Mouse (Mus musculus) right cerebral cortex, adult 18-20 months (tissue): ENCODE results near the gene Camk1d.
"Not testable (repeated sequence)": the region's sequence is repeated elsewhere in the genome, so short reads cannot be mapped to it uniquely, and the experiment has no call there.

Source experiments
- DNase-seq: peaks from one replicate; pipeline ENCODE4 v3.0.0; 2022; ENCODE audit warnings: mixed read lengths

Gene Camk1d

DNA sequence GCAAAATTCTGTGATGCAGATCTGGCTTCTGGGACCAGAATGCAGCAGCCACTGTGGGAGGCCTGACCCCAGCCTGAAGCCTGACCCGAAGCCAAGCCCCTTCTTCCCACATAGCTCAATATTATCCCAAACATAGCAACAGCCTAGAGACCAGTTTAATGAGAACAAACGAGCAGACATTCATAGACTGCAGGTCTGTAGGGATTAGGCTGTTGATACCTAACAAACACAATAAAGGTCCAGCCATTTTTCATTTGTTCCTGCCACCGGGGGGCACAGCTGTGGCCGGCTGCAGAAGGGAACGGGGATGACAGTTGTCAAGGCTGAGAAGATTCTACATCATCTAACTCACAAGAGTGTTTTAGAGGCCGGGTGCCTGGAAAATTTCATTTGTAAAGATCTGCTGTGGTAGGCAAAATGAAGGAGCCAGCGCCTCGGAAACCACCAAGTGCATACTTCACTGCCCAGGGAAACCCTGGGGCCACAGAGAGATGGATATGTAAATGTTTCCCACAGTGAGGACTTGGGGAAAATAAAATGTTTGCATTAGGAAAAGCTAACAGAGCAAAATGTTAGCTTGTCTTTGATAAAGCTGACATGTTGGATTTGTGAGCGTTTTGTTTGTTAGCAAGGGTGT, 399.7 kb downstream of the Camk1d start:
- no peak for DNase-seq

DNA sequence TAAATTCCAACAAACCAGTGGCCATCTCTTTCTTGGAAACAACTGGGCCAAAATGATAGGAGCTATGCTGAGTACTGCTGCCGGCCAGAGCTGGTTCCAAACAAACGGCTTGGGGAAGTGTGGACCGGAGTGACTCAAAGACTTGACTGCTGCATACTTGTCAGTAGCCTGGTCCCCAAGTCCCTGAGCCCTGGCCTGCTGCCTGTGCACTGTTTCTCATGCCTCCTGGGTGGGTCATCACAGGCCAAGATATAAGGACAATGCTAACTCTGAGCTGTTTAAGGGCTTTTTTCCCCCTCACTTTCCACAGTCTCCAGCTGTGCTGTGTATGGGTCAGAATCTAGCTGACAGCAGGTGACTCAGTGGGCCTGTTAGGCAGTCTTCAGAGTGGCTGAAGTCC, 409.2 kb downstream of the Camk1d start:
- DNase-seq: no peak

DNA sequence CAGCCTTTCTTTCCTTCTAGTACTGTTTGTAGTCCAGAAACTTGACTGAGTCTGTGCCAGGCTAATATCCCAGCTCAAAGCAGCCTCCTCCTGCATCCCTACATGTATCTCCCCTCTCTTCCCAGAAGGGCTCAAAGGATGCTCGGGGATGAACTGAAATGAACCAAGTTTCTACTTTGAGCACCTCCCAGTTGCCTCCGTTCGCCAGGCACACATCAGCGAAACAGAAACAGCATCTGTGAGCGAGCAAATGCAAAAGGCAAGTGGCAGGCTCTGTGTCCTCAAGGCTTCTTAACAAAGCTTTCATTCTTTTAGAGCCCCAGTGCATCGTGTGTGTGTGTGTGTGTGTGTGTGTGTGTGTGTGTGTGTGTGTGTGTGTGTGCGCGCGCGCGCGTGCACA, 409.9 kb downstream of the Camk1d start:
- DNase-seq: no peak

DNA sequence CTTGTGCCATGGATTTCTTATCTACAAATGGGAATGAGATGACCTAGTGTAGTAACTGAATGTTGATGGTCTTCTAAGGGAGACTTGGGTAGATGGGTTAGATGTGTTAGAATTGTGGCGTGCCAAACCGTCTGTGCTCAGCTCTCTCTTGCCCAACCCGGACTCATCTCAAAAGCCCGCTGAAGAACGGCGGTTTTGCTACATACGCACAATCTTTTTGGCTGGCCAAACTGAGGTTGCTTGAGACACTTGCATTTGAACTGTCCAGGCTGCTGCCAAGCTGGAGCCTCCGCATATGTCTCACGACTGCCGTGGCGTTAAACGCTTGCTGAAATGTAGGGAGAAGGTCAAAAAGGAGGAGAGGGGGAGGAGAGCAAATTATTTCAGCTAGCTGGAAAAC, 413.0 kb downstream of the Camk1d start:
- no peak for DNase-seq

DNA sequence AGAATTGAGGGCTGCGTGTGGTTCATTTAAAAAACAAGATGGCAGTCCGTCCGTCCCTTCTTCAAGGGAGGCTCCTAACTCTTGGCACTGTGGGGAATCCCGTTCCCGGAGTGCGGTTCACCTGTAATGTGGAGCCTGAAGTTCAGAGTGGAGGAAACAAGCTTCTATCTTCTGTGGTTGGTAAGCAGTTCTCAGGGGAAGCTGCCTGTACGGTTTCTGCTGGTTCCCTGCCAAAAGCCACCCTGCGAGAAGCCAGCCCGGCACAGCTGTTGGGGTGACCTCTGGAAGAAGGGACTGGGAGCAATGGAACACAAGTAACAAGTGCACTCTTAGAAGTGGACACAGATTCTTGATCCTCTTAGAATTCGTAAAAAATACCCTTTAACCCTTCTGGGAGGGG, 416.2 kb downstream of the Camk1d start:
- DNase-seq: no peak

DNA sequence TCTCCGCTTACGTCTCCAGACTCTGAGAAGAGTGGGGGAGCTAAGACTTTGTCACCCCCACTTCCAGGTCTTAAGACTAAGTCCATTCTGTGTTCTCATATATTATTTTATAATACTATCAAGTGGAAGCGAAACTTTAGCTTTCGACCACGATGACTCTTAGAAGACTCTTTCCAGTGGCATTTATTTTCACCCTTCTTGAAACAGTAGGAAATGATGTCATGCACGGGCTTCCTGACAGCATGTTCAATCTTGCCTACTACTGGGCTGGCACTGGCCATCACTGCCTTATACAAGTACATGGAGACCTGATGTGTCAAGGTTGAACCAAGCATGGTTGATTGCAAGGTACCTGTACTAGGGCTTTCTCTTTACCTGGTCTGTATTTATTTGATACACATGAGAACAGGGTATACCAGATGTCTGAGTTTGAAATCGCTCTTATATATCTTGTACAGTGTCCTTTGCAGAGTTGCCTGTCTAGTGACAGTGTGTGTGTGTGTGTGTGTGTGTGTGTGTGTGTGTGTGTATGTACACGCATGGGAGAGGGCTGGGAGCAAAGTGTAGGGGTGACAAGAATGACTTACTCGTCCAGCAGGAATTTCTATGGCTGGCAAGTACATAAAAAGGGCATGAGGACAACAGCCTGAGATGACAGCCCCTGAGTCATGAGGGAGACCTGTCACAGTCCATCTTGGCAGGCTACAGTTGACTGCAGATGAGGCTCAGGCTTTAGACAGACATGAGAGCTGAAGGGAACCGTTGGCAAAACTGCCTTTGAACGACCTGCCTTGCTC, 417.4 kb downstream of the Camk1d start:
- no peak for DNase-seq

DNA sequence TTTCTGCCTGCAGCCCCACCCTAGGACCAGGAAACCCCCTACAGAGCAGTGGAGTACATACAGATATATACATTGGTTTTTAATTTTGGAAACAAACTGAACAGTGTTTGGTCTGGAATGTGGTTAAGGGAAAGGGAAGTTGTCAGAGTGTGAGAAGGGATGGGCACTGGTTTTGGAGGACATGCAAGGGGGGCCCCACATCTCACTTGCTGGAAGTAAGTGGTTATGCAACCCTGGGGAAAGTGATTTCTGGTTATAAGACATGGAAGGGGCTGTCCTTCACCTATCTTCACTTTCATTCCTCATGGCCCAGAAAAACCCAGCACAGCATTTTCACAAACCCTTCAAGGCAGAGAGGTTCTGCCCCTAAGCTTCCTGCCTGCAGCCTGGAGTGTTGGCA, 419.2 kb downstream of the Camk1d start:
- no peak for DNase-seq

DNA sequence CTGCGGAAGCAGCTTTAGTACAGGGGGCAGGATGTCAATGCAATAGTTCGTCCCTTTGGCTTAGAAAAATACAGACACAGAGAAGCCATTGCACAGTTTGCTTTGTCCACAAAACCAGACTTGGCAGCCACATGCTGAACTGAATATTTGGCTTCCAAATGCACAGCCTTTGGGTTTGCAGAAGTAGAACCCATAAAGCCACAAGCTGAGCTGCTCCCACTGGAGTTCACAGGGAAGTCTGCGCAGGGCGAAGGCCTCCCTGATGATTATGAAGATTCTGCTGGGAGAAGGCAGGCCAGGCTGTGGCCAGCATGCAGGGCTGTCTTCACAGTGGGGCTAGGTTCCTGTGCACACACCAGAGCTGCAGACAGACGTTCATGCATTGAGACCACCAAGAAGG, 419.9 kb downstream of the Camk1d start:
- no peak for DNase-seq

DNA sequence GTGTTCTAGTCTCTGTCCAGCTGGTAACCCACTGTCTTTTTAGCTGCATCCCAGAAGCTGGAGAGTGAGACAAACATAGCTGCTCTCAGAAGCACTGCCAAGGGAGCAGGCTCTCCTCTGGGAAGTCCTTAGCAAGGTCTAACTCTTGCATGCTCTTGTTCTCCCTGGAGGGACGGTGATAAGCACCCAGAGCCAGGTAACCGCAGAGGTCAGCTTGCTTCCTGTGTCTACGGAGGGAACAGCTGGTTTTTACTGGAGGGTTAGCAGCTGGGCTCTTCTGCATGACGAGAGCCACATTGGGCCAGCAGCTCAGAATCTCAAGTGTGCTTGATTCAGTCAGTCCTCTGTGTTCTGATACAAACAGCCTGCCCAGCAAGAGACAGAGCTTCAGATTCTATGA, 425.7 kb downstream of the Camk1d start:
- no peak for DNase-seq

DNA sequence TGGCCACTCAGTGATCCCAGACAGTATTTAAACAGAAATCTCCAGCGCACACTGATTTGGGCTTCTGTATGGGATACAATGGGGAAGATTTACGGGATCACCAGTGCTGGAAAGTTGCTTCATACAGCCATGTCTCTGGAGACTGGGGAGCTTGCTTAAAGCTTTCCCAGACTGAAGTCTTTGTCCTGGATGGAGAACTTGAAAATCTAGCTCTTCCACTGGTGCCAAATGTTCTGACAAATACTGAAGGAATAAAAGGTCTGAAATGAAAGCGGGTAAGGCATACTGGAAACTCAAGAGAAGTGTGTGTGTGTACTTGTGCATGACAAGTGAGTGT, 427.3 kb downstream of the Camk1d start:
- DNase-seq: no peak

DNA sequence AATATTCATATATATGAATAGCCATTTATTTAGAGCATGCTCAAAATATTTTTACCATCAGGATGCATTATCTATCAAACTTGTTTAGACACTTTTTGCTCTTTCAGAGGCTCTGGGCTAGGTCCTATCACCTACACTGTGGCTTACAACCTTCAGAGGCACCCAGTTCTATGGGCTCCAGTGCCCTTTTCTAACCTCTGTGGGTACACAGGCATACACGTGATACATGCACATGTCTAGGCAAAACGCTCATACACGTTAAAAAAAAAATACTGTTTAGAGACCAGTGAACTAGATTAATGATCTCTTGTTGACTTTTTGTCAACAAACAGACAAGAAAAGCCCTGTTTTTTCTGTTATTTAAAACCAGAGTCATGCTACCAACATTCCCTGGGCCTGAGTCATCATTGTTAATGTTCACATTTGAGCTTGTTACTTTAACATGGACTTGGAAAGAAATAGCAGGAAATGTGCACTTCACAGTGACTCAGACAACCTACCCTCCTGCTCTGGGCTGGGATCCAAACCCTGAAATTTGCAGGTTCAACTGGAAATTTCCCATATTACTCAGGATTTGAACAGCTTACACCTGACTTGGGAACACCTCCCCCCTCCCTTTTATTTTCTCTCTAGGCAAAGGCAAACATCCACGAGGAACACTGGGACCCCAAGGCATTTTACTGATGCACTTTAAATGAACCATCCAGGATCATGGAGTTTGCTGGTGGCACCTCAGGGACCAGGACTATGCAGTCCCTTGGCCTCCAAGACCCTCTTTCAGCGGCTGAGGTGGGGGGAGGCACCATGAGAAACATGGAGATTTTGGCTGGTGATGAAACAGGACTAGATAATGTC, 427.9 kb downstream of the Camk1d start:
- peak; percentile 40 for DNase-seq

DNA sequence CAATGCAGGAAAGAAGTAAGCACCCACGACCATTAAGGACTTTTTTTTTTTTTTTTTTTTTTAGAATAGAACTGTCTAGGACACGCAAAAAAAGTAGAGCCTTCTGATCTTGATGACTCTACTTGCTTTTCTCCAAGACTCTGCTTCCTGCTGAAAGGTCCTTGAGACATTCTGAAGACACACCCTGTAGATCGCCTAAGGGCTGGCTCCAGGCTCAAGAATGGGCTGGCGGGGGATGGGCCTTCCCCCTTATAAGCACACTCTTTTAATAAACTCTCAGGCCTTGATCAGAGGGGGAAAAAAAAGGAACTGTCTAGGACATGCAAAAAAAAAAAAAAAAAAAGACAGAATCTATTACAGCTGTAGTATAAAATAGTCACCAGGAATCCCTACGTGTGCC, 430.0 kb downstream of the Camk1d start:
- DNase-seq: no peak

DNA sequence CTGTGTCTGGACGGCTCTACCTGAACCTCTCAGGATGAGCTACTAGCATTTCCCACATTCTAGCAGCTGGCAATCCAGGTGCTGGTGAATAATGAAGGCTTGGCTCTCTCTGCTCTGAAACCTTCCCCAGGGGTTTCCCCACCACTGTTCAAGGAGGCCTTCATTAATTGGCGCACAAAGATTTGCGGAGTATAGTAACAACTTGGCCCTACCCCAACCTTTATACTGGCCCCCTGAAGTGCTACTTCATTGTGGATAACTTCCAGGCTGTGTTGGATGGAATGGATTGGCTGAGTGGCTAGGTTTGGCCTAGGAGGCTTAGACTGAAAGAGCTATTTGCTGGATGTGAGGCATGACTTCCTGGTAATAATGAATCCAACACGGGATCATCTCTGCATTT, 431.7 kb downstream of the Camk1d start:
- DNase-seq: no peak

DNA sequence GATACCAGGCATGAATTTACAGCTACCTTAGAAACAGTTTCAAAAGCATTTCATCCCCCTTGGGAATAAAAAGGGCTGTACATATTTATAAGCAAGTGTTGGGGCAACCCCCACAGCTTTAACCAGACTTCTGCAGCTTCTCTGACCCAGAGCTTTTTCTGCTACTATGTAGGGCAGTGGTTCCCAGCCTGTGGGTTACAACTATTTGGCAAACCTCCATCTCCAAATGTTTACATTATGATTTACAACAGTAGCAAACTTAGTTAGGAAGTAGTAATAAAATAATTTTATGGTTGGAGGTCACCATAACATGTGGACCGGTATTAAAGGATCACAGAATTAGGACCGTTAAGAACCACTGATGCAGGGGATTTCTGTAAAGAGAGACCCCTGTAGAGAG, 446.3 kb downstream of the Camk1d start:
- no peak for DNase-seq

DNA sequence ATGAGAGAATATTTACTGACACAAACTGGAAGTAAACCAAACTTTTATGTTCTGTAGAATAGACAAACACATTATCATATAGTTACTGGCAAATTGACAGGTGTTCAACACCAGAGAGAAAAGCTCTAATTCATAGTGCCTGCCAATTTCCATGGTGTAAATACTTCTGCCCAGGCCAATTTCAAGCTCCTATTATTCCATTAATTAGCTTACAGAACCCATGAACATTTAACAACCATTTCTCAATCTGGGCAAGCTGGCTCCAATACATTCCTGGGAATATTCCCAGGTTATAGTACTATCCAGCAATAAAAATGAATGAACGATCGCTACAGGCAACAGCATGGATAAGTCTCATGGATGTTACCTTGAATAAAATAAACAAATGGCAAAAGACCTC, 452.0 kb downstream of the Camk1d start:
- no peak for DNase-seq

DNA sequence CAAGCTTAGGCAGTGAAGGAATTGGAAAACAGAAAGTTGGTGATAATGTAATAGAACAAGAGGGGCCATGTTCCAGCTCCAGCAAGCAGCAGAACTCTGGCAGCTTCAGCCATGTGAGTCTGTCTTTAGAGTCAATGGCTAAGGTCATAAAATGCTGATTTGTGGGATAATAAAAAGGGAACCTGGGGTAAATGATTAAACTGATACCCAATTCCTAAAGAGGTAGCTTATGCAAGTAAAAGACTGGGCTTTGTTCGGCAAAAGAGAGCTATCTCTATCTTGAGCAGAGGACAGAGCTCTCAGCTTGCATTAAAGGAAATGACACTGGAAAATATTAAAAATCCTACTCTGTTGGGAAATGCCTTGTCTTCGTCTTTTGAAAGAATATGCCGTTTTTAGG, 456.1 kb downstream of the Camk1d start:
- no peak for DNase-seq

DNA sequence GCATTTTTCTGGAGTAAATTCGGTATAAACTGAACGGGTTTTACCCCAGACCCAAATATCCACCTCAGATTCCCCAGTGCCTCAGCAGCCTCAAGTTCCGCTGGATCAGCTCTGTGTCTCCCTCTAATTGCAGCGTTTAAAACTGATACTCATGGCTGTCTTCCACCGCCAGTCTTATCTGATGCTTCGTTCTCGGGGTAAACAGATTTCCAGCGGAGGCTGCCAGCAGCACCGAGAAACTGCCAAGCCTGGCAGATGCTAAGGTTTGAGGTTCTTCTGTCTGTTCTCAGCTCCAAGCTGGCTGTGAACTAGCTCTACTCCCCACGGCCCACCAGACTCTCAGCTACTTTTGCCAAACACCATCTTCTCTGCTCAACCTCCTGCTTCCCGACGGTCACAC, 464.3 kb downstream of the Camk1d start:
- DNase-seq: peak; percentile 88

DNA sequence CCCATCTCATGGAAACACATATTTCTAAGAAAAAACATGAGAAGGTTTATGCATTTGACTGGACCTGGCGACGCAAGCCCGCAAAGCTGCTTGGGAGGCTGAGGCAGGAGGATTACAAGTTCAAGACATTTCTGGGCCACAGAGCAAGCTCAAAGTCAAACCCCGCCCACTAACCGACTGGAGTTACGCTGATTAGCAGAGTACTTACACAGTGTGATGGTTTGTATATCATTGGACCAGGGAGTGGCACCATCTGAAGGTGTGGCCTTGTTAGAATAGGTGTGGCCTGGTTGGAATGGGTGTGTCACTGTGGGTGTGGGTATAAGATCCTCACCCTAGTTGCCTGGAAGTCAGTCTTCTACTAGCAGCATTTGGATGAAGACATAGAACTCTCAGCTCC, 465.1 kb downstream of the Camk1d start:
- not testable (repeated sequence) for DNase-seq
